Mouse (Mus musculus) cerebellum, postnatal 25 days (tissue): Measurements from ENCODE around the gene Wdr62.

Experiments used
- DNase-seq, 2 experiments: peaks; one replicate each; pipeline ENCODE4 v3.0.0; 2021; ENCODE audit warnings: mixed read lengths in 2 of 2

The Wdr62 gene

GRCm38 (mm10) chr7:30306083-30306779, 26.0 kb upstream of the Wdr62 start:
- peak in 1 of 2 experiments; percentile 30 for DNase-seq

DNA sequence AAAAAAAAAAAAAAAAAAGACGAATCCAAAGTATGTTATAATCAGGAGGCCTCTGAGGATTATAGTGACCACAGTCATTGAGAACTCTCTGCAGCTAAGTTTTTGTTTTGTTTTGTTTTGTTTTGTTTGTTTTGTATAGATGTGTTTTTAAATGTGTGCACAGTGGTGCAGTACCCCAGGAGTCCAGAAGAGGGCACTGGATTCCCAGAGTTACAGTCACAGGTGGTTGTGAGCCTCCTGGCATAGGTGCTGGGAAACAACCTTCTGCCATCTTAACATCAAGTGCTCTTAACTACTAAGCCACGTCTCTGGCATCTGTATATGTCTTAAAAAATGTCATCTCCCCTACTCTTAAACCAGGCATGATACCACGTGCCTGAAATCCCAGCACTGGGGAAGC, 20.7 kb upstream of the Wdr62 start:
- DNase-seq = peak; percentile 65 to 77

GRCm38 (mm10) chr7:30297266-30297665, 17.0 kb upstream of the Wdr62 start:
- peak; percentile 17 to 45 for DNase-seq

GRCm38 (mm10) chr7:30296816-30297215, 16.6 kb upstream of the Wdr62 start:
- DNase-seq = peak; percentile 20 to 22

DNA sequence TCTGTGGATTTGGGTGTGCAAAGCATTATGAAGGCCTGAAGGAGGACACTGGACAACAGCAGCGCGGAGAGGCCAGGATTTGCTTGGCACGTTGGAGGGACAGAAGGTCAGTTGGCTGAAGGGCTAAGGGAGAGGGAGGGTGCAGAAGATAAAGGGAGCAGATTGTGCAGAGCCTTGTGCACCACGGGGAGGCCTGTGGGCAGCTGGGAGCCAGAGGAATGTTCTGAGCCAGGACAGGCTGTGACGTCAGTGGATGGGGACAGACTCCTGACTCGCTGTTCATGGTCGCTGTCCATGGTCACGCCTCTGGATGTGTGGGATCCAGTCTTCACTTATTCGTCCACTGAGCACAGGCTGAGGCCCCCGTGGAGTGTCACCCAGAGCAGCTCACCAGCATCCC, 14.9 kb upstream of the Wdr62 start:
- DNase-seq = peak; percentile 94 to 95

GRCm38 (mm10) chr7:30294296-30294695, 14.1 kb upstream of the Wdr62 start:
- no peak for DNase-seq

- peak; percentile 63 to 65 for DNase-seq
These were observed 13.6 kb upstream of the Wdr62 start for GRCm38 (mm10) chr7:30293795-30294194.

DNA sequence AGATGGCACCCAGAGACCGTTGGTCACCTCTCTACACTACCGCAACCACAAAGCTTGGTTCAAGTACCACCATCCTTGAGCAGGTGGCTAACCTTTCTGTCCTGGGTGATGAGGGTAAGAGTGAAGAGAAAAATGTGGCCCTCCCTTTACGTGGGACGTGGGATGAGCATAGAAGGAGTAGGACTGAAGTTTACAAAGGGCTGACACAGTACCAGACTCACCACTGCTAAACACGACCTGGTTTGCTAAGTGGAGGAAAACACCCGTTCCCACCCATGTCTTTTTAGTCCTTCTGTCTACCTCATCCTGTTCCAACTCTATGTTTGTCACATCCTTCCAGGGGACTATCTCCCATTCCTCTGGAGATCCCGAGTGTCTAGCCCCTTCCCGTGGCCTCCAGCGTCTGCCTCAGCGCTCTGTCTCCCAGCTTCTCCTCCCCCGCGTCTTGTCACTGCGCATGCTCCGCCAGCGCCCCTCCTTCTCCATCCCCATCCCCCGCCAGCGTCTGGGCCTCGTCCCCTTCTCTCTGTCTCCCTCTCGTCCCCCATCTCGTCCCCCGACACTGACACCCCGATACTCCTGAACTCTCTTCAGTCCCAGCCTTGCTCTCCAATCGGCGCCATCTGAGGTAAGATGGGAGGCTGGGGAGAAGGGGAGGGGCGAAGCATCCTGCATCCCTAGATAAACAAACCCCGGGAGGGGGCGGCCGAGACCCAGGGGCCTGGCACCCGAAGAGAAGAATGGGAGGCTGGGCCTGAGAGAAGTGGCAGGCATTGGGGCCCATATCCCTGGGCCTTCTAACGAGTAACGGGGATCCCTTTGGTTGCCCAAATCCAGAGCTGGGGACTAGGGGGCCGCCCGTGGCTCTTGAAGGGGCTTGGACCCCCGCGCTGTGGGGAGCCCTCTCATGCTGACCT, 11.3 kb upstream of the Wdr62 start, which contains the start of gene Clip3:
Gene Clip3, plus strand, starts transcription at position 514 of the 917 bp plus-strand sequence.
- DNase-seq = peak; percentile 94 to 95

DNA sequence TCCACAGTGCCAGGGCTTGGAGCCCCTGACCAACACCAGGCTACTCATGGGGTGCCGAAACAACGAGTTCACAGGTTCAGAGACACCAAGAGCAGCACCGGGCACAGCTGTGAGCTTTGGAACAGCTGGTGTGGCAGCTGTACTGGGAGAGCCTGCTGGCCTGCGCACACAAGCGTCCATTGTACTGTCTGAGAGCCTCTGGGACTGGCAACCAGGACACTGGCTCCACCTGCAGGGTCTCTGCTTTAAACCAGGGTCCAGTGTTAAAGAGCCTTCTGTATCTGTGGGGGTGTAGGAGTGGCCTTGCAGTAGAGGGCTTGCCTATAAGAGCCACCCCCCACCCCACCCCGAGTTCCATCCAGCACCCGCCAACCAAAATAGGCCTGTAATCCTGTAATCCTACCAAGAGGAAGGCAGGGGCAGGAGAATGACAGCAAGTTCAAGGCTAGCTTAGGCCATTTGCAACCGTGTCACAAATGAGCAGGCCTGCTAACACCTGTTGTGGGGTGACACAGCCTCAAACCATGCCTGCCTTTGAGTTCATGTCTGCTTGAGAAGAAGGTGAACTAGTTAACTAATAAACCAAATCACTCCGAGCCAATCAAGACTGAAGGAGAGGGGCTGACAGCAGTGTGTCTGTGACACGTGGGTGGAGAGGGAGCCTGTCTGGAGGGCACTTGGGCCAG, 9.6 kb upstream of the Wdr62 start:
- DNase-seq = peak in 1 of 2 experiments; percentile 37

GRCm38 (mm10) chr7:30289071-30289713, 9.0 kb upstream of the Wdr62 start:
- peak in 1 of 2 experiments; percentile 12 for DNase-seq

- DNase-seq = peak; percentile 61 to 64
These were observed 7.8 kb upstream of the Wdr62 start for GRCm38 (mm10) chr7:30288046-30288445.

DNA sequence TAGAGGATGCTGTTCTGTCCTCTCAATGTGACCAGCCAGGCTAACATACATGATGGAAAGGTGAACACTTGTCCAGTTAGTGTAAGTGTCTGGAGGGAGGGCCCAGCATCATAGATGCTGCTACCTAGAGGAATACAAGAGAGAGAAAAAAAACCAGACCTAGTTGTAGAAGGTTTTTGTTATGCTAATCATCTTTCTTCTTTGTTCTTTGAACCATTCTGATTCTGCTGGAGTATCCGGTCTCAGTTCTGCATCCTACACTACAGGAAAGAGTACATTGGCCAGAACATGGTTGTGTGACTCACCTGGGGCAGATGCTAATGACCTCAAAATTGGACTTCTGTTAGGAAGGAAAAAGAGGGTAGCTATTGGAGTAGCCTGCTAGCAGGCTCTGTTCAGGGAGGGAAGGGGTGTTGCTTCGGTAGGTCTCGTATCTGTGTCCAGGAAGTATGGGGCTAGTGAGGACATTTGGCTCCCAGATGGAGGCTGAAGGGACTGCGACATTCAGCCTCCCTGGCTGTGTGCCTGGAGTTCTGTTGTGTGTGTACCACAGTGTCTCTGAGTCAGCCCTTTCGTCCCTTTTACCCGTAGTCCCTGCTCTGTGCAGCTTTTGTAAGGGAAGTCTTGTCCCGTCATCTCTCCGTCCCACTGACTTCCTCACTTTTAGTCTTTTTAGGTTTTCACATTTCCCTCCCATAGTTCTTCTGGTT, 6.6 kb upstream of the Wdr62 start:
- peak; percentile 85 to 93 for DNase-seq

DNA sequence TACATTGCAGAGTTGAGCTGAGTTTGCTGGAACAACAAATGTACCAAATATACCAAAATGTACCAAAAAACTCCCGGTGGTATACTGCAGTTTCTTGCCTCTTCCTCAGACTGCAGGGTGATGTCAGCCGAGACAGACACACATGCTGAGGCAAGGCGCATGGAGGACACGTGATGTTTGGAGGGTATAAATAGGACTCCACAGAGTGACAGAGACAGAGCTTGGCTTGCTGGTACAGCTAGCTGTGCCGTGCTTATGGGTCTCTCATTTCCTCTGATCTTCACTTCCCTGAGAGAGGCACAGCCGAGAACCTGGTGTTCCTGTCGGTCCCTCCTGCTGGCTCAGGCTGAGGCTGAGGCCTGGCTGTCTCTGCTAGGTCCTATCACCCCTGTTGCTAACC, 2.5 kb upstream of the Wdr62 start:
- no peak for DNase-seq

GRCm38 (mm10) chr7:30281522-30281921, 1.3 kb upstream of the Wdr62 start:
- DNase-seq = no peak

GRCm38 (mm10) chr7:30280670-30281138, 485 bp upstream of the Wdr62 start:
- peak; percentile 86 to 88 for DNase-seq

DNA sequence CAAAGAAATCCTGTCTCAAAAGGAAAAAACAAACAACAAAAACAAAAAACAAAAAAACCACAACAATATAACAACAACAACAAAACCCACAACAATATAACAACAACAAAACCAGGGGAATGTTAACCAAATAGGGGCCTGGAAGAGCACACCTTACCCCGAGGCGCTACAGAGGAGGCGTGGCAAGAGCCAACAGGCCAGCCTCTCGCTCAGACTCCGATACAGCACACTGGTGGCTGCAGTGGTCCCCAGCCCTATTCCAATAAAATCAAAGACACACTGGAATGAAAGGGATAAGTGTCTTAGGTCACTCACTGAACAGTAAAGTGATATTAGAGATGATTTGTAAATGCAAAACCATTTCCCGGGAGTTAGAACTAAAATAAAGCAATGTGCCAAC, 683 bp downstream of the Wdr62 start:
- no peak for DNase-seq

- no peak for DNase-seq
These were observed 1.3 kb downstream of the Wdr62 start for GRCm38 (mm10) chr7:30278911-30279310.

GRCm38 (mm10) chr7:30274383-30274782, 5.8 kb downstream of the Wdr62 start:
- no peak for DNase-seq

- no peak for DNase-seq
These were observed 10.6 kb downstream of the Wdr62 start for GRCm38 (mm10) chr7:30269641-30270040.

- DNase-seq = no peak
These were observed 13.4 kb downstream of the Wdr62 start for GRCm38 (mm10) chr7:30266780-30267179.

GRCm38 (mm10) chr7:30265935-30266334, 14.3 kb downstream of the Wdr62 start:
- no peak for DNase-seq

DNA sequence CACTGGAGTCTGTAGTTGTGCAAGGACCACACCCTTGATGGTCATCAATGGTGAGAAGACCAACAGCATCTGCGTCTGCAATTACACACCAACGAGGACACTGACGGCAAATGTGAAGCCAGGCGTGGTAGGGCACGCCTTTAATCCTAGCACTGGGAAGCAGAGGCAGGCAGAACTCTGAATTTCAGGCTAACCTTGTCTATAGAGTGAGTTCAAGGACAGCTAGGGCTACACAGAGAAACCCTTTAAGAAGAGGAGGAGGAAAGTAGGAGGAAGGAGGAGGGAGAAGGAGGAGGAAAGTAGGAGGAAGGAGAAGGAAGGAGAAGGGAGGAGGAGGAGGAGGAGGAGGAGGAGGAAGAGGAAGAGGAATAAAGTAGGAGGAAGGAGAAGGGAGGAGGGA, 14.7 kb downstream of the Wdr62 start:
- DNase-seq = no peak
